Mouse (Mus musculus) midbrain, postnatal 0 days (tissue): ENCODE results near the gene C130026I21Rik. TPM values are rescaled to one million over a fixed set of nuclear protein-coding genes. Genes with fewer than 3 reads are reported as not detected.

Source experiments
- ATAC-seq: fragments of 200-750 bp; cut with Nextera tagmentation; 2 replicates; pipeline ENCODE4 v1.8.0; 2017; ENCODE audit warnings: moderate number of reproducible peaks, mild to moderate bottlenecking, moderate TSS enrichment, moderate library complexity; ENCODE audit not compliant: low FRiP score
- DNase-seq: peaks from one replicate; pipeline ENCODE4 v3.0.0-alpha.2; 2015; ENCODE audit warnings: low spot score
- H3K27ac ChIP-seq: fragments of 300-500 bp; sonication (generic); 2 replicates; pipeline ENCODE4 v1.5.1; 2014; ENCODE audit warnings: low read depth, mild to moderate bottlenecking, low read length, mixed read lengths
- H3K27me3 ChIP-seq: fragments of 300-500 bp; sonication (generic); 2 replicates; pipeline ENCODE4 v1.6.1; 2014; ENCODE audit warnings: low read length, control low read depth, mixed read lengths; ENCODE audit not compliant: insufficient read depth
- H3K36me3 ChIP-seq: fragments of 300-500 bp; sonication (generic); 2 replicates; pipeline ENCODE4 v1.6.1; 2014; ENCODE audit warnings: low read length, control low read depth, mixed read lengths; ENCODE audit not compliant: insufficient read depth
- H3K4me1 ChIP-seq: fragments of 300-500 bp; sonication (generic); 2 replicates; pipeline ENCODE4 v1.6.1; 2014; ENCODE audit warnings: mild to moderate bottlenecking, control low read depth, antibody characterized with exemption, low read length, mixed read lengths; ENCODE audit not compliant: insufficient read depth
- H3K4me2 ChIP-seq: fragments of 300-500 bp; sonication (generic); 2 replicates; pipeline ENCODE4 v1.6.1; 2014; ENCODE audit warnings: low read depth, mild to moderate bottlenecking, low read length, mixed read lengths; ENCODE audit not compliant: poor library complexity, severe bottlenecking
- H3K4me3 ChIP-seq: fragments of 300-500 bp; sonication (generic); 2 replicates; pipeline ENCODE4 v1.5.1; 2014; ENCODE audit warnings: low read depth, mild to moderate bottlenecking, low read length, moderate library complexity
- H3K9ac ChIP-seq: fragments of 300-500 bp; sonication (generic); replicated peaks from 2 replicates; pipeline ENCODE4 v1.6.1; 2014; ENCODE audit warnings: mild to moderate bottlenecking, low read length, moderate library complexity, mixed read lengths; ENCODE audit not compliant: poor library complexity, severe bottlenecking
- H3K9me3 ChIP-seq: fragments of 300-500 bp; sonication (generic); 2 replicates; pipeline ENCODE4 v1.6.1; 2016; ENCODE audit warnings: low read length, control low read depth
- CTCF ChIP-seq: IDR thresholded peaks from 2 replicates; pipeline ENCODE4 v1.5.1; 2016; ENCODE audit warnings: antibody characterized with exemption, mild to moderate bottlenecking
- WGBS: fragments of 180-500 bp; shearing (Covaris S2); extraction: QIAGEN DNeasy Blood & Tissue Kit; methylation state at CpG from one replicate; pipeline ENCODE4 v1.1.7; 2014; 5-methylcytosine and 5-hydroxymethylcytosine counted together
- microRNA-seq: library from miRNA; unstranded; fragments of <30 nt; microRNA quantifications from one replicate; pipeline ENCODE4, GENCODE M21; 2016; ENCODE audit warnings: borderline number of aligned reads
- polyA plus RNA-seq: library from polyadenylated mRNA; unstranded; fragments of >200 nt; fragmentation: Nextera tagmentation; extraction: Ambion mirVana; gene quantifications from 2 replicates; pipeline ENCODE4 v1.2.1, GENCODE M21; 2015
- total RNA-seq: library from RNA; depleted of rRNA; stranded (reverse); fragments of >200 nt; gene quantifications from 2 replicates; pipeline ENCODE4 v1.2.3, GENCODE M21; 2014; rRNA removed

The C130026I21Rik gene
- total and polyA plus RNA-seq, 2 experiments from 2014 or later, result not detected

- H3K36me3 ChIP-seq, result no peaks in the 10 kb centered on the region
- no peaks in the 10 kb centered on the region for H3K27me3 ChIP-seq
- H3K9me3 ChIP-seq, result peaks cover 5% of the 10 kb centered on the region; the same call in 1 of the 2 replicates
- ATAC-seq (no peak), DNase-seq (no peak)
- no peak overlapping the region for H3K4me2 ChIP-seq
- WGBS, result 86% methylated on average over 10 of the region's 10 CpGs
- no peak overlapping the region for H3K4me3 ChIP-seq
- H3K9ac ChIP-seq, result no peak overlapping the region
- no peaks in the 10 kb centered on the region for H3K4me1 ChIP-seq
- no peak overlapping the region for H3K27ac ChIP-seq
- no peak for TF ChIP-seq CTCF
Observed at GRCm38 (mm10) chr1:84952456-84953181, 317.7 kb downstream of the C130026I21Rik start.

GRCm38 (mm10) chr1:84951566-84951965, 318.8 kb downstream of the C130026I21Rik start:
- 82% methylated on average over 3 of the region's 3 CpGs for WGBS
- ATAC-seq (no peak), DNase-seq (no peak)
- Histone ChIP-seq H3K4me2 (no peak overlapping the region), H3K4me1 (no peaks in the 10 kb centered on the region), H3K27ac (no peak overlapping the region), H3K27me3 (no peaks in the 10 kb centered on the region), H3K9me3 (peaks cover under 1% of the 10 kb centered on the region; the same call in 1 of the 2 replicates), H3K4me3 (no peak overlapping the region), H3K36me3 (no peaks in the 10 kb centered on the region), H3K9ac (no peak overlapping the region)
- no peak for TF ChIP-seq CTCF

GRCm38 (mm10) chr1:84947390-84947789, 323.0 kb downstream of the C130026I21Rik start:
- no peak overlapping the region for H3K9ac ChIP-seq
- ATAC-seq (no peak), DNase-seq (no peak)
- no peaks in the 10 kb centered on the region for H3K27me3 ChIP-seq
- WGBS, result 70% methylated on average over 2 of the region's 2 CpGs
- H3K4me2 ChIP-seq, result no peak overlapping the region
- no peak overlapping the region for H3K4me3 ChIP-seq
- H3K9me3 ChIP-seq, result no peaks in the 10 kb centered on the region
- H3K36me3 ChIP-seq, result no peaks in the 10 kb centered on the region
- H3K27ac ChIP-seq, result no peak overlapping the region
- TF ChIP-seq CTCF, result no peak
- no peaks in the 10 kb centered on the region for H3K4me1 ChIP-seq

GRCm38 (mm10) chr1:84945950-84946349, 324.4 kb downstream of the C130026I21Rik start:
- H3K27me3 ChIP-seq, result no peaks in the 10 kb centered on the region
- 86% methylated on average over 3 of the region's 3 CpGs for WGBS
- no peaks in the 10 kb centered on the region for H3K36me3 ChIP-seq
- no peak overlapping the region for H3K4me3 ChIP-seq
- H3K9ac ChIP-seq, result no peak overlapping the region
- DNase-seq, result no peak
- no peak overlapping the region for H3K4me2 ChIP-seq
- no peaks in the 10 kb centered on the region for H3K9me3 ChIP-seq
- no peaks in the 10 kb centered on the region for H3K4me1 ChIP-seq
- no peak for ATAC-seq
- H3K27ac ChIP-seq, result no peak overlapping the region
- TF ChIP-seq CTCF, result no peak

- over 99% methylated on average over 4 of the region's 4 CpGs for WGBS
- no peak for DNase-seq
- Histone ChIP-seq H3K36me3 (no peaks in the 10 kb centered on the region), H3K27me3 (no peaks in the 10 kb centered on the region), H3K27ac (no peak overlapping the region), H3K9me3 (no peaks in the 10 kb centered on the region), H3K4me2 (no peak overlapping the region), H3K4me1 (no peaks in the 10 kb centered on the region), H3K4me3 (no peak overlapping the region), H3K9ac (no peak overlapping the region)
- TF ChIP-seq CTCF, result no peak
- no peak for ATAC-seq
Observed at GRCm38 (mm10) chr1:84943549-84943948, 326.8 kb downstream of the C130026I21Rik start.

Small RNAs within 50 kb of the gene (microRNA-seq; reads per million reads assigned to microRNA genes)
- not detected for gene Gm27907

Other genes starting within 250 kb of the C130026I21Rik start
- not detected in 2 replicates for gene Gm10553, start 170.4 kb downstream of the C130026I21Rik start, total RNA-seq
- not detected in 2 replicates for gene Gm10553, start 170.4 kb downstream of the C130026I21Rik start, polyA plus RNA-seq
- not detected in 2 replicates for gene A530032D15Rik, start 160.7 kb downstream of the C130026I21Rik start, total RNA-seq
- gene A530032D15Rik, start 160.7 kb downstream of the C130026I21Rik start, polyA plus RNA-seq, result not detected in 2 replicates